Mouse (Mus musculus): ENCODE measurements around the gene Naaladl1.

- TF ChIP-seq CTCF (IDR thresholded peaks at IDR 0.05; ENCODE audit: insufficient read depth, low read length) (no peak), POLR2A (IDR thresholded peaks at IDR 0.05; ENCODE audit: borderline replicate concordance, extremely low read depth, low read depth, low read length) (no peak)
These were observed 31.7 kb upstream of the Naaladl1 start for GRCm38 (mm10) chr19:6073889-6074288.
